Mouse (Mus musculus) gastrocnemius, postnatal 25 days (tissue): ENCODE measurements at regions not wholly inside any gene's neighbourhood (a gene's known extent, or its start where the extent isn't known, plus 50 kb on each side); places are given as distances from the start of the nearest gene placed in this dataset.

ENCODE experiments used
- DNase-seq: peaks from one replicate; pipeline ENCODE4 v3.0.0; 2022

GRCm38 (mm10) chr4:56051792-56052380 is 519.6 kb upstream of the Klf4 start:
- no peak for DNase-seq

GRCm38 (mm10) chr4:56039327-56039726 is 507.1 kb upstream of the Klf4 start:
- DNase-seq: no peak

DNA sequence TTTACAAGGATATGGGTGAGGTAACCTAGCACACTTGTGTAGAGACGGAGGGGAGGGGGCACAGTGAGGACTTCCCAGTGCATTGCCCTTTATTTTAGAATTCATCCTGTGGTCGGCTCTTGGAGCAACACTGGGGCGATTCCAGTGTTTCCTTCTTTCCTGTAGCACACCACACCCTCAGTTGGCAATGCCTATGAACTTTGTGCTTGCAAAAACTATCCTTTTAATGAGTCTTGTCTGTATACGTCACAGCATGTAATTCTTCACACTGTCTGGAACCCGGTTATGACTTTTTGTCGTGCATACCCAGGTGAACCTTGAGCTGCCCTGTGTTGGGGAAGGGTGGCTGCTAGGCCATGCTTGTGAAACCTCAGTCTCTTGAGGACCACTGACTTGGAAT is 504.1 kb upstream of the Klf4 start:
- DNase-seq: no peak

- no peak for DNase-seq
These were observed 503.3 kb upstream of the Klf4 start for GRCm38 (mm10) chr4:56035543-56035942.

DNA sequence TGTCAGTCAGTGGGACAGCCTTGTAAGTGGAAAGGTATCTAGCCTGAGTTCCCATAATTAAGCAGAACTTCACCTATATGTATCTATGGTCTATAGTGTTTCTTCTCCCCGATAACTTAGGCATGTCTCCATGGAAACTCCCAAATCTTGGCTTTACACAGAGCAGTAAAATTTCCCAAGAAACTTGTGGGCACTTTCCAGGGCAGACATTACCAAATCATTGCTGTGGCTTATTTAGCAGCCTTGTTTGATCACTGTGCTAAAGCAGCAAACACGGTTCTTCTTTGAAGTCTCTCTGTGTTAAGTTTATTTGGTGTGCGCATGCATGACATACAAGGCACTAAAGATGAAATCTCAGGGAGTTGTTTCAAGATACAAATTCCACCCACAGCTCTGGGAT is 496.2 kb upstream of the Klf4 start:
- no peak for DNase-seq

- DNase-seq: no peak
These were observed 495.0 kb upstream of the Klf4 start for GRCm38 (mm10) chr4:56027258-56027657.

DNA sequence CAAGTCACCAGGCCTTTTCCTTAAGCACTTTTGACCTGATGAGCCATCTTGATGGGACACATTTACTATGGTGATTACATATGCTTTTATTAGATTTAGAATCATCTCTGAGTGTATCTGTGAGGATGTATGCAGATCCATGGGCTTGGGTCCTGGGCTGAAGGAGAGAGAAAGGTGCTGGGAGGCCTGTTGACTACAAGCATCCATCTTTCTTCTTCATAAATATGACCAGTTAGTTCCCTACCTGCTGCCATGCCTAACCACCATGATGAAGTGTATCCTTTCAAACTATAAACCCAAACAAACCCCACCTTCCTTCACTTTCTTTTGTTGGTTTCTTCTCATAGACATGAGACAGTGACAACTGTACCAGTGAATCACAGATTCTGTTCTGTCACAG is 492.2 kb upstream of the Klf4 start:
- DNase-seq: no peak

GRCm38 (mm10) chr4:56018212-56018611 is 485.9 kb upstream of the Klf4 start:
- DNase-seq: no peak

DNA sequence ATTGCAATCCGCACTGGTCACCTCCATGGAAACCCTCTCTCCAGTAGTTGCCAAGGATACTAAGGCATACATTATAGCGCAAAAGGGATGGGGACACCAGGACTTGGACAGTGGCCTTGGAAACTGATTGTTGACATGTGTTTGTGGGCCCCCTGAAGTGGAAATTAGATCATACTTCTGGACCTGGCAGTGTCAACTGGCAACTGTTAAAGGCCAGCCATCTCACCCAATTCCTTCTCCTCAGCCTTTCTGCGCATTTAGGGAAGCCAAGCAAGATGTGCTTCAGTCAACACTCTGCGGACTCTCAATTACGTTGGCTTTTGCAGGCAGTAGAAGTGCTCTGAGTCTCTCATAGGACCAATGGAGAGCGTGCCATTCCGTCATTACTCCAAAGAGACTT is 483.2 kb upstream of the Klf4 start:
- no peak for DNase-seq

- DNase-seq: no peak
These were observed 476.0 kb upstream of the Klf4 start for GRCm38 (mm10) chr4:56008287-56008686.

- DNase-seq: no peak
These were observed 472.0 kb upstream of the Klf4 start for GRCm38 (mm10) chr4:56004227-56004626.

- DNase-seq: no peak
These were observed 469.1 kb upstream of the Klf4 start for GRCm38 (mm10) chr4:56001312-56001731.

DNA sequence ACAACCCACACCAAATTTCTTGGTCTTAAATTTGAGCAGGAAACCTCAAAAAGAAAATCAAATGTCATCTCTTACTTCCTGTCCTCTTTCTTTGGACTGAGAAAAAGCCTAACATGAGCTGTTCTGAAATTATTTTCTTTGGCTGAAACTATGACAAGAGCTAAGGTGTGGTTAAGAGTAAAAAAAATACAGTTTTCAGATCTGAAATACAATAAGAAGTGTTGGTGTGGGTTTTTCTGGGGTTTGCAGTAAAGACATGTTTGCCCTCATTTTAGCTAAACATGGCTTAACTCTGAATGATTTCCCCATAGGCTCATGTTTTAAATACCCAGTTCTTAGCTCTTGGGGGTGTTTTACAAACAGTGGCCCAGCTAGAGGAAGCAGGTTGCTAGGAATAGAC is 451.8 kb upstream of the Klf4 start:
- DNase-seq: no peak

DNA sequence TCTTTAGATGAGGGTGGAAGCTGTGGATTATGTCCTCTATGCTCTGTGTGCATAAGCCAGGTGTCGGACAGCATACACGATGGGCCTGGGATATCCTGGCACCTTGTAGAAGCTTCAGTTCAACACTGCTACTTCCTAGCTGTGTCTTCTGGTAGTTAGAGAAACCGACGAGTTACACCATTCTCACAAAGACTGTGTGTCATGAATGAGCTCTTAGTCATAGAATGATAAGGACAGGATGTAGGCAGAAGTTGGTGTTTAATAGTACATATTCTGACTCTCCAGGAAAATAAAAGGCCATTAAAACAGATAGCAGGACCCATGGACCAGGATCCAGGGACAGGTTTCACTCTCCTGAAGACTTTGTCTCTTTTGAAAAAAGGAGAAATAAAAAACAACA is 446.3 kb upstream of the Klf4 start:
- no peak for DNase-seq

DNA sequence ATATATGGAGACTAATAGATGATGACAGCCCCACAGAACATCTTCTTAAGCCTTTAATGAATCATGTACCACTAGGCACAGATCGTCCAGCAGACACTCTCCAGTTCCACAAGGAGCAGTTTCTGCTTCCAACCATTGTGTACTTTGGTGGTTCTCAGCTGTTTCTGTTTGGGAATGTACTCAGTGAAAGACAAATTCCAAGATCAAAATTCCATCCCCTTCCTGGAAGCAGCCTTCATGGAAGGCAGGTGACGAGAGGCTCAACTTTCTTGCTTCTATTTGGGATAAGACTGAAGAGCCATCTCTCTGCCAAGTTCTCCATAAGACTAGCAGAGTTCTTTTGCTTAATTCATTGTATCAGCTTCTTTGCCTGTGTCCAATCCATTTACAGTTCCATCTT is 444.0 kb upstream of the Klf4 start:
- DNase-seq: no peak

DNA sequence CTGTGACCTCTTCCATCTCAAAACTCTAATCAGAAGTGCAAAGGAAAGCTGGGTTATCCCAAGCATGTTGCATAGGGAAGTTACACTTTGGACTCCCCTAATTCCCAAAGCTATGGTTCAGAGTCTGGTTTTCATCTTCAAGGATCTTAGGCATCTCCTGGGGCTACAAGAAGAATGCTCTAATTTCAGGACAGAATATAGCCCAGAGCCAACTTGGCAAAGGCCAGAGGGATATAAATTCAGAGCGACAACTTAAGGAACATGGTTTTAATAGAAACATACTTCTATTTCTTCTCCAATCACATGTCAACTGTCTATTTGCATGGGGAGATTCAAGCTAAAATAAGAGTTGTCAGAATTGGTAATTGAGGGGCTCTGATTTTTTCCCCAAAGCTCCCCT is 441.4 kb upstream of the Klf4 start:
- DNase-seq: no peak

DNA sequence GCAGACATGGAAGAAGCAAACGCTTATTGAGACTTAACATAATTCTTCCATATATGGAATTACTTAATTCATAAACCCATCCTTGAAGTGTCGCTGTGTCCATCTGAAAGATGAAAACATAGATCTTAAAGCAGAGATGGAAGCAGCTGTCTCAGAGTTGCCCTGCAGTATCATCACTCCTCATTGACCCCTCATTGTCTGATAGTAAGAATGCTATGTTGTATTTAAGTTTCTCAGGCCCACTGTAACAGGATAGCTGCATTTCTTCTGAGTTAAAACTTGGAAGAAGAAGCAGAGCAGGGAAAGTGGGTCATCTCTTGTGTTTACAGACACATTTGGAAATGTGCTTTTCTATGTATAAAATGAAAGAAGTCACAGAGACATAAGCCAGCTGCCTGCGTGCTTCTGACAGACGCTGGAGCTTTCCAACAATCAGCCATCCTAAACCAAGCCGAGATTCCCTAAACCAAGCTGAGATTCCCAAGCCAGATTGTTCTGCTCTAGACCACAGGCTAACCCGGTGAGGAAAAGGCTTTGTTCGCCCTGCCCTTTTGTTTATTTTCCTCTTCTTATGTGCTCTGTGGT is 440.1 kb upstream of the Klf4 start:
- no peak for DNase-seq

DNA sequence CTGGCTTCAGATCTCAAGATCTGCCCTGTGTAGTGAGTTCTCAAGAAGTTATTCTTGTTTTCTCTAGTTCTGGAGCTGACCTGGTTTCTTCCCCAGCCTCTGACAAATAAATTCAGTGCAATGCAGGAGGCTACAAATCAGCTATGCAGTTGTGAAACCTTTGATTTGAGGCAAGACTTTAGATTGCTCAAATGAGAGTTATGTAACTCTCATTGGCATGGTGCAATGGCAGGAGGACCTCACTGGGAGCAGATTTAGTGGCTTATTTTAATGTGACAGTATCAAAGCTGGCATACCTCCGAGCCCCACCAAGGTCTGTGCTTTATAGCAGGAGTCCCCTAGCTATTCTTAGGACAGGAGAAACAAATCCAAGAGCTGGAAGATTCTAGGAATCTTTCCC is 427.8 kb upstream of the Klf4 start:
- no peak for DNase-seq

DNA sequence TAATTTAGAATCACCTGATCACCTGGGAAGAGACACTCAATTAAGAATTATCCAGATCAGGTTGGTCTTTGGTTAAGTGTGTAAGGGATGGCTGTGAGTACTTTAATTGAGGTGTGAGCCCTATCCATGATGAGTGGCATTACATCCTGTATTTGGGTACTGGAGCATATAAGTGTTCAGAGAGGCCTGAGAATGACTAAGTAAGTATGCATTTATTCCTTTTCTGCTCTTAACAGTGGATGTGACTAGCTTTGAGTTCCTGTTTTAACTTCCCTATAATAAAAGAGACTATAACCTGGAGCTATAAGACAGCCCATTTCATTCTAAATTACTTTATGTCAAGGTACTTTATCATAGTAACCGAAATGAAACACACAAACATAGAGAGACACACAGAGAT is 421.4 kb upstream of the Klf4 start:
- no peak for DNase-seq

DNA sequence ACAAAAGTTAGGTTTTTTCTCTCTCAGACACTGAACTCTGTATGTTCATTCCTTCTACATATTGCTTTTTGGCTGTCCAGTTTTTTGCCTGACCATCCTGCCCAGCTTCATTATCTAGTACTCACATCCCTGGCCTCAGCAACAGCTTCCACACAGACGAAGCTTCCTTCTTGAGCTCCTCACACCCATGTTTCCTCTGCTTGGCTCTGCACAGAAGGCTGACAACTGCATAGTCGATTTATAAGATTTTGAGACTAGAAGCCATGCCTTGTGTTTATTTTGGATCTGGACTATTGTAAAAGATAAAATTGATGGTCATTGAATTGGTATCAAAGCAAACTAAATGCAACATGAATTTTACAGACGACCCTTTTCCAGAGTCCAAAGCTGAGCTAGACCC is 420.0 kb upstream of the Klf4 start:
- no peak for DNase-seq

GRCm38 (mm10) chr4:55941423-55941822 is 409.2 kb upstream of the Klf4 start:
- no peak for DNase-seq

DNA sequence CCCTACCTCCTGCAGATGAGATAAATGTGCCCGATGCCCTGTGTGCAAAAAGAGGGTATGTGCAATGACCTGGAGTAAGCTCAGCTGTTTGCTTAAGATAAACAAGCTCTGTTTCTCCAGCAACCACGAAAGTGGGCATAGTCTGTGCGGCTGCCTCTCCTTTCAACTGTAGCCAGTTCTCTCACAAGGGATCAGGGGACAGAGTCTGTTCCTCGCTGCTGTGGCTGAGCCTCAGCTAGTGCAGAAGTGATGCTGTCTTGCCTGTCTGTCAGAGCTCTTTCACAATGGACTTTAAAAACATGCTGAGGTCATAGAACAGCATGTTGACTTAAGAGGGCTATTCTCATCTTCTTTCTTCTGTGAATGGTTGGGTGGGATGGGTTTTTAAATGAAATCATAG is 406.1 kb upstream of the Klf4 start:
- no peak for DNase-seq

GRCm38 (mm10) chr4:55937833-55938232 is 405.6 kb upstream of the Klf4 start:
- DNase-seq: no peak

GRCm38 (mm10) chr4:55929141-55929782 is 397.0 kb upstream of the Klf4 start:
- peak; percentile 5 for DNase-seq
